Mouse (Mus musculus) testis, postnatal 14 days (tissue): ENCODE results near the gene Celf3.

Experiments used
- DNase-seq: peaks from one replicate; pipeline ENCODE4 v3.0.0; 2021; ENCODE audit warnings: low spot score

The Celf3 gene

GRCm38 (mm10) chr3:94479564-94479963 lies 1.5 kb downstream of the Celf3 start:
- DNase-seq = no peak

GRCm38 (mm10) chr3:94480291-94480884 lies 2.3 kb downstream of the Celf3 start, which contains the start of gene Riiad1:
Gene Riiad1, minus strand, starts transcription at chr3:94480341.
- no peak for DNase-seq

- DNase-seq = no peak
Observed at GRCm38 (mm10) chr3:94481429-94481828, 3.3 kb downstream of the Celf3 start.

- DNase-seq = no peak
Observed at GRCm38 (mm10) chr3:94482764-94483385, 4.8 kb downstream of the Celf3 start.

GRCm38 (mm10) chr3:94483790-94484439 lies 5.8 kb downstream of the Celf3 start:
- DNase-seq = peak; percentile 53

- DNase-seq = no peak
Observed at GRCm38 (mm10) chr3:94485922-94486321, 7.8 kb downstream of the Celf3 start.

GRCm38 (mm10) chr3:94487581-94487980 lies 9.5 kb downstream of the Celf3 start:
- DNase-seq = no peak

- DNase-seq = no peak
Observed at GRCm38 (mm10) chr3:94497162-94497561, 19.1 kb downstream of the Celf3 start.

GRCm38 (mm10) chr3:94502243-94502642 lies 24.1 kb downstream of the Celf3 start:
- DNase-seq = no peak

GRCm38 (mm10) chr3:94506664-94507063 lies 28.6 kb downstream of the Celf3 start:
- no peak for DNase-seq

GRCm38 (mm10) chr3:94526731-94527130 lies 48.6 kb downstream of the Celf3 start:
- DNase-seq = no peak

GRCm38 (mm10) chr3:94533968-94534367 lies 55.9 kb downstream of the Celf3 start:
- no peak for DNase-seq

GRCm38 (mm10) chr3:94537187-94537586 lies 59.1 kb downstream of the Celf3 start:
- no peak for DNase-seq
